Mouse (Mus musculus) CH12.LX (cell line): ENCODE data around the gene Slc48a1. TPM values are rescaled to one million over a fixed set of nuclear protein-coding genes. Genes with fewer than 3 reads are reported as not detected.

Experiments used
- DNase-seq: peaks from one replicate; pipeline ENCODE4 v3.0.0-alpha.2; 2013; ENCODE audit errors: extremely low read depth
- H3K27ac ChIP-seq: 2 replicates; pipeline ENCODE4 v1.5.1; 2012; ENCODE audit warnings: low read depth, mild to moderate bottlenecking, control low read depth, moderate library complexity; ENCODE audit not compliant: insufficient read depth
- H3K27me3 ChIP-seq: replicated peaks from 2 replicates; pipeline ENCODE3; 2012; ENCODE audit warnings: inconsistent platforms
- H3K36me3 ChIP-seq, 2 experiments: replicated peaks in 1 of 2; 2 replicates each; pipeline versions ENCODE3 to v1.6.1; 2012; ENCODE audit warnings: inconsistent platforms in 1 of 2, low read length in 1 of 2, mild to moderate bottlenecking in 1 of 2, mixed read lengths in 1 of 2, moderate library complexity in 1 of 2; ENCODE audit not compliant: control insufficient read depth in 1 of 2, insufficient read depth in 1 of 2
- H3K4me1 ChIP-seq, 2 experiments: 2 replicates each; pipeline ENCODE4 v1.6.1; 2012; ENCODE audit warnings: inconsistent platforms in 1 of 2, moderate library complexity in 1 of 2; ENCODE audit not compliant: insufficient read depth in 2 of 2, control insufficient read depth in 1 of 2
- H3K4me2 ChIP-seq: 2 replicates; pipeline ENCODE4 v1.6.1; 2012; ENCODE audit warnings: low read depth, mild to moderate bottlenecking, control low read depth; ENCODE audit not compliant: poor library complexity, insufficient read depth, severe bottlenecking
- H3K4me3 ChIP-seq, 3 experiments: fragments of 150-350 bp in 1 of 3; sonication (generic) in 1 of 3; replicated peaks in 1 of 3; 2 replicates each; pipeline versions ENCODE3 to v1.5.1; 2011 to 2012; ENCODE audit warnings: low read depth in 2 of 3, low read length in 2 of 3, mild to moderate bottlenecking in 2 of 3, moderate library complexity in 2 of 3, control low read depth in 1 of 3, improper control_type of control experiment in 1 of 3, inconsistent platforms in 1 of 3, mixed read lengths in 1 of 3; ENCODE audit not compliant: poor library complexity in 1 of 3
- H3K79me2 ChIP-seq: replicated peaks from 2 replicates; pipeline ENCODE4 v1.6.1; 2012; ENCODE audit warnings: mild to moderate bottlenecking, moderate library complexity; ENCODE audit not compliant: control insufficient read depth, poor library complexity, insufficient read depth, severe bottlenecking; ENCODE audit errors: extremely low read depth
- H3K9ac ChIP-seq: 2 replicates; pipeline ENCODE4 v1.6.1; 2012; ENCODE audit warnings: low read depth, mild to moderate bottlenecking, control low read depth, moderate library complexity; ENCODE audit not compliant: insufficient read depth
- H3K9me3 ChIP-seq: replicated peaks from 2 replicates; pipeline ENCODE3; 2012; ENCODE audit warnings: low read length, inconsistent platforms, mixed read lengths
- BHLHE40 ChIP-seq: IDR thresholded peaks from 2 replicates; pipeline ENCODE4 v1.6.1; 2011; ENCODE audit warnings: mild to moderate bottlenecking, low read depth, low read length, improper control_type of control experiment
- CHD2 ChIP-seq: IDR thresholded peaks from 2 replicates; pipeline ENCODE4 v1.6.1; 2011; ENCODE audit warnings: low read length, improper control_type of control experiment
- CTCF ChIP-seq, 2 experiments: IDR thresholded peaks in 1 of 2; conservative IDR thresholded peaks in 1 of 2; 2 replicates each; pipeline ENCODE4 v1.5.1; 2011 to 2012; ENCODE audit warnings: low read depth in 2 of 2, low read length in 2 of 2, improper control_type of control experiment in 1 of 2, inconsistent platforms in 1 of 2, mild to moderate bottlenecking in 1 of 2, moderate library complexity in 1 of 2
- E2F4 ChIP-seq: IDR thresholded peaks from 2 replicates; pipeline ENCODE4 v1.6.1; 2011; ENCODE audit warnings: low read depth, low read length, improper control_type of control experiment; ENCODE audit not compliant: insufficient replicate concordance
- HCFC1 ChIP-seq: IDR thresholded peaks from 2 replicates; pipeline ENCODE4 v1.6.1; 2012; ENCODE audit warnings: low read depth, mild to moderate bottlenecking, inconsistent platforms, low read length, improper control_type of control experiment
- JUN ChIP-seq: IDR thresholded peaks from 2 replicates; pipeline ENCODE4 v1.6.1; 2011; ENCODE audit warnings: low read depth, mild to moderate bottlenecking, low read length, improper control_type of control experiment, moderate library complexity; ENCODE audit not compliant: insufficient read depth
- JUND ChIP-seq: conservative IDR thresholded peaks from 2 replicates; pipeline ENCODE4 v1.6.1; 2011; ENCODE audit warnings: low read depth, low read length, improper control_type of control experiment
- MAFK ChIP-seq: IDR thresholded peaks from 2 replicates; pipeline ENCODE4 v1.6.1; 2011; ENCODE audit warnings: low read length, improper control_type of control experiment; ENCODE audit not compliant: insufficient replicate concordance
- MAX ChIP-seq: IDR thresholded peaks from 2 replicates; pipeline ENCODE4 v1.6.1; 2011; ENCODE audit warnings: low read length, improper control_type of control experiment
- MEF2A ChIP-seq: IDR thresholded peaks from 2 replicates; pipeline ENCODE4 v1.6.1; 2014; ENCODE audit warnings: low read depth, mild to moderate bottlenecking, inconsistent platforms, low read length, improper control_type of control experiment, borderline replicate concordance
- MXI1 ChIP-seq: IDR thresholded peaks from 2 replicates; pipeline ENCODE4 v1.6.1; 2011; ENCODE audit warnings: mild to moderate bottlenecking, low read depth, low read length, improper control_type of control experiment
- MYC ChIP-seq: IDR thresholded peaks from 2 replicates; pipeline ENCODE4 v1.6.1; 2011; ENCODE audit warnings: low read depth, mild to moderate bottlenecking, improper control_type of control experiment, low read length
- NELFE ChIP-seq: IDR thresholded peaks from 2 replicates; pipeline ENCODE4 v1.6.1; 2011; ENCODE audit warnings: low read depth, low read length, improper control_type of control experiment
- POLR2A ChIP-seq: IDR thresholded peaks from 2 replicates; pipeline ENCODE4 v1.6.1; 2011; ENCODE audit warnings: low read depth, mild to moderate bottlenecking, improper control_type of control experiment, low read length
- POLR2AphosphoS2 ChIP-seq: IDR thresholded peaks from 2 replicates; pipeline ENCODE4 v1.6.1; 2011; ENCODE audit warnings: low read depth, low read length, improper control_type of control experiment
- SIN3A ChIP-seq: IDR thresholded peaks from 2 replicates; pipeline ENCODE4 v1.6.1; 2012; ENCODE audit warnings: low read length, improper control_type of control experiment, inconsistent platforms
- USF1 ChIP-seq: IDR thresholded peaks from 2 replicates; pipeline ENCODE4 v1.6.1; 2014; ENCODE audit warnings: low read depth, mild to moderate bottlenecking, inconsistent platforms, low read length, improper control_type of control experiment
- USF2 ChIP-seq: conservative IDR thresholded peaks from 2 replicates; pipeline ENCODE4 v1.6.1; 2011; ENCODE audit warnings: low read depth, low read length, improper control_type of control experiment
- ZC3H11A ChIP-seq: IDR thresholded peaks from 2 replicates; pipeline ENCODE4 v1.6.1; 2012; ENCODE audit warnings: low read depth, mild to moderate bottlenecking, inconsistent platforms, low read length, improper control_type of control experiment
- ZMIZ1 ChIP-seq: IDR thresholded peaks from 2 replicates; pipeline ENCODE4 v1.6.1; 2012; ENCODE audit warnings: low read depth, mild to moderate bottlenecking, inconsistent platforms, low read length, improper control_type of control experiment
- dilution Hi-C: fragments of 300-500 bp; cut with MboI; formaldehyde crosslinking; loops from 2 replicates; pipeline ENCODE4 v1.14.3; 2020; ENCODE audit warnings: low sequenced_read_pairs; ENCODE audit not compliant: extremely low pct_unique_long_range_greater_than_20kb, extremely low pct_ligation_motif_present
- in situ Hi-C: fragments of 300-500 bp; cut with MboI; formaldehyde crosslinking; loops from 3 replicates; pipeline ENCODE4 v1.14.3; 2019; ENCODE audit warnings: low sequenced_read_pairs, low pct_ligation_motif_present, low pct_unique_long_range_greater_than_20kb, mixed read lengths
- polyA plus RNA-seq: library from polyadenylated mRNA; unstranded; fragments of >175 nt; gene quantifications from 2 replicates; pipeline ENCODE4 v1.2.1, GENCODE M21; 2012; ENCODE audit warnings: low read depth; ENCODE audit not compliant: insufficient read length
- total RNA-seq, 2 experiments: library from RNA; depleted of rRNA; stranded (reverse); fragments of 300-350 nt in 1 of 2; fragments of >200 nt in 1 of 2; gene quantifications; 2 replicates each; pipeline ENCODE4 v1.2.3; 2012 to 2014

The Slc48a1 gene
- total and polyA plus RNA-seq, 3 experiments = 23.2 to 56.0 (median 39.4) TPM

DNA sequence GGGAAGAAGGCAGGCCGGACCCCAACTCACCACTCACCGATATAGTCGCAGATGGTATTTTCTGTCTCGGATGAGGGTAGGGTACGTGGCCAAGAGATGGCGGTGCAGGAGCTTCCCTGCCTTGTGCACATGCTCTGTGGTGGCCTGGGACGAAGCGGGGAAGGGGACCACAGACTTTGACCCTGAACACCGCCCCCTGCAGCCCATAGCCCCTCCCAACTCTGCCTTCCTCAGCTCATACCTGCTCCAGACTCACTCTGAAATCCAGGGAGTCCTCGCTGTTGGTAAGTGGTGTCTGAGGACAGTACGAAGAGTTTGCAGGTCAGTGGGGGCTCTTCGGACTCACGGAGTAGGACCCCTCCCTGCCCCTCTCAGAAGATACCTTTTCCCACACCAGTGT is 16.9 kb upstream of the Slc48a1 start:
- no peak overlapping the region for H3K9ac ChIP-seq
- H3K36me3 ChIP-seq = peaks cover 12 to 33% of the 10 kb centered on the region in 2 experiments
- H3K27me3 ChIP-seq = no peaks in the 10 kb centered on the region
- dilution Hi-C loops = no loop called here
- no peak overlapping the region for H3K27ac ChIP-seq
- no peaks in the 10 kb centered on the region for H3K9me3 ChIP-seq
- no peaks in the 10 kb centered on the region for H3K79me2 ChIP-seq
- in situ Hi-C loops = no loop called here
- TF ChIP-seq USF1 (no peak), SIN3A (no peak), MXI1 (no peak), POLR2AphosphoS2 (no peak), HCFC1 (no peak), E2F4 (no peak), CHD2 (no peak), NELFE (no peak), POLR2A (no peak), USF2 (no peak), MAFK (no peak), ZMIZ1 (no peak), MAX (no peak), MEF2A (no peak), CTCF (conservative IDR thresholded peaks at IDR 0.05 in 1 of 2, IDR thresholded peaks at IDR 0.05 in 1 of 2; ENCODE audit: low read depth in 2 of 2, low read length in 2 of 2) (no peak), JUND (no peak), JUN (no peak)
- H3K4me3 ChIP-seq = no peak overlapping the region
- H3K4me2 ChIP-seq = no peak overlapping the region
- peaks cover 22 to 51% of the 10 kb centered on the region in 2 experiments for H3K4me1 ChIP-seq
- no peak for DNase-seq

- H3K79me2 ChIP-seq = no peaks in the 10 kb centered on the region
- no peak overlapping the region for H3K4me2 ChIP-seq
- dilution Hi-C loops = no loop called here
- no peak overlapping the region for H3K9ac ChIP-seq
- no peak overlapping the region for H3K4me3 ChIP-seq
- H3K4me1 ChIP-seq = peaks cover 27 to 62% of the 10 kb centered on the region in 2 experiments
- H3K36me3 ChIP-seq = peaks cover 7 to 20% of the 10 kb centered on the region in 2 experiments
- in situ Hi-C loops = no loop called here
- DNase-seq = no peak
- H3K27ac ChIP-seq = no peak overlapping the region
- TF ChIP-seq CTCF (conservative IDR thresholded peaks at IDR 0.05 in 1 of 2, IDR thresholded peaks at IDR 0.05 in 1 of 2; ENCODE audit: low read depth in 2 of 2, low read length in 2 of 2) (no peak), MYC (no peak), BHLHE40 (peak; percentile 54; the same call in 1 of the 2 replicates), MAX (no peak), SIN3A (no peak), ZC3H11A (no peak)
- TF ChIP-seq, all 38 proteins: peak for 1
- peaks cover 3% of the 10 kb centered on the region for H3K27me3 ChIP-seq
- no peaks in the 10 kb centered on the region for H3K9me3 ChIP-seq
Measured at GRCm38 (mm10) chr15:97762733-97763132, 15.6 kb upstream of the Slc48a1 start.
